In the genomic region with DNA sequence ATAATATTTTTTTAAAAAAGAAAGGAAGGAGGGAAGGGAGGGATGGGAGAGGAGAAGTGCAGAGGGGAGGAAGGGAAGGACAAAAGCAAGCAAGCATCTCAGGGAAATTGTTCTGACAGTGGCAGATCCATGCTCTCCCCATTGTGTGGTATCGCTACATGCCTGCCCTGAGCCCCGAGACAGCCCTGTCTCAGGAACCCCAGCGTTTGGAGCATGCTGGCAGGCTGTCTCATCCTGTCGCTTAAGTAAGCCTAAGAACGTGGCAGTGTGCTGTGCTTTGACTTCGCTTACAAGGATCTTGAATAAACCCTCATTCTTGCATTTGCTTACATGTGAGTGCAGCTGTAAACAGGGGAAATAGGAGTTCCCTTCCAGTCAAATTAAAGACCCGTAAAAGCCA, we compare ENCODE assay signal across 14 mouse cellular contexts.
DNase-seq lines count a peak whose midpoint lies in the region; ATAC-seq and TF ChIP-seq lines count a peak whose summit lies in the region.
"Had no signal": no experiment of that assay in that cellular context is flagged by ENCODE, and none has a peak within 500 bp of the region (broad histone marks: within the 10 kb centered on the region; RNA-seq: fewer than 3 reads in every experiment).

No protein-coding gene starts in this region.

- no peak for TF ChIP-seq POLR2A in lung, adult 2 months (IDR thresholded peaks at IDR 0.05; ENCODE audit: borderline replicate concordance, extremely low read depth, low read depth, low read length)
- TF ChIP-seq POLR2A in small intestine, adult 2 months (IDR thresholded peaks at IDR 0.05; ENCODE audit: low read depth, low read length): no peak

- H3K4me3 ChIP-seq in lung, embryonic 14.5 days (ENCODE audit: low read depth, low read length): no peak overlapping the region
- no peak overlapping the region for H3K4me3 ChIP-seq in lung, adult 2 months (replicated peaks; ENCODE audit: extremely low read depth, low read depth, low read length)
- no peak overlapping the region for H3K4me3 ChIP-seq in hindbrain, postnatal 0 days (ENCODE audit: low read length)
- H3K4me3 ChIP-seq in midbrain, embryonic 13.5 days (replicated peaks): no peak overlapping the region
- H3K4me3 ChIP-seq in small intestine, adult 2 months (ENCODE audit: low read depth, low read length): peak overlapping the region; percentile 19; the same call in 1 of the 2 replicates
- H3K4me3 ChIP-seq: layer of hippocampus, adult 2 months; limb, embryonic 15.5 days had no signal

- H3K27ac ChIP-seq in lung, embryonic 14.5 days (ENCODE audit: low read depth): no peak overlapping the region
- H3K27ac ChIP-seq in hindbrain, postnatal 0 days: peak overlapping the region; percentile 72
- peak overlapping the region; percentile 59 for H3K27ac ChIP-seq in midbrain, embryonic 13.5 days
- peak overlapping the region; percentile 92 for H3K27ac ChIP-seq in small intestine, adult 2 months (ENCODE audit: insufficient read depth, low read depth, low read length)
- H3K27ac ChIP-seq: kidney, postnatal 0 days; layer of hippocampus, adult 2 months; limb, embryonic 15.5 days had no signal

- H3K36me3 ChIP-seq in lung, embryonic 14.5 days (ENCODE audit: insufficient read depth): no peaks in the 10 kb centered on the region
- no peaks in the 10 kb centered on the region for H3K36me3 ChIP-seq in hindbrain, postnatal 0 days (ENCODE audit: insufficient read depth, low read length)
- no peaks in the 10 kb centered on the region for H3K36me3 ChIP-seq in midbrain, embryonic 13.5 days
- peaks cover 5% of the 10 kb centered on the region for H3K36me3 ChIP-seq in small intestine, adult 2 months (ENCODE audit: control insufficient read depth, insufficient read depth, low read length)
- H3K36me3 ChIP-seq: limb, embryonic 15.5 days had no signal

- H3K27me3 ChIP-seq in lung, embryonic 14.5 days (ENCODE audit: insufficient read depth, low read length): no peaks in the 10 kb centered on the region
- no peaks in the 10 kb centered on the region for H3K27me3 ChIP-seq in hindbrain, postnatal 0 days (ENCODE audit: insufficient read depth, low read length)
- peaks cover 5% of the 10 kb centered on the region; the same call in 1 of the 2 replicates for H3K27me3 ChIP-seq in midbrain, embryonic 13.5 days
- no peaks in the 10 kb centered on the region for H3K27me3 ChIP-seq in small intestine, adult 2 months (ENCODE audit: control insufficient read depth, insufficient read depth, low read length)
- H3K27me3 ChIP-seq: limb, embryonic 15.5 days had no signal

- 38% methylated on average over 7 of the region's 7 CpGs for WGBS in lung, embryonic 14.5 days
- WGBS in lung, adult 2 months: 45% methylated on average over 7 of the region's 7 CpGs
- 23% methylated on average over 7 of the region's 7 CpGs for WGBS in hindbrain, postnatal 0 days
- WGBS in midbrain, embryonic 13.5 days: 16% methylated on average over 7 of the region's 7 CpGs
- 76% methylated on average over 7 of the region's 7 CpGs for WGBS in small intestine, adult 2 months

- peak; percentile 15 for DNase-seq in lung, embryonic 14.5 days
- DNase-seq in lung, adult 2 months: no peak
- DNase-seq in hindbrain, postnatal 0 days (ENCODE audit: low spot score): no peak
- no peak for DNase-seq in thymus, postnatal 36 days
- DNase-seq in left cerebral cortex, postnatal 10 days (ENCODE audit: extremely low spot score in 1 of 2, low spot score in 2 of 2): no peak
- no peak for DNase-seq in embryo, embryonic 11 days
- DNase-seq: cerebellum, adult 18-20 months; liver, postnatal 0 days; thymus, adult 2 months had no signal

- no peaks in the 10 kb centered on the region for H3K4me1 ChIP-seq in lung, embryonic 14.5 days (ENCODE audit: insufficient read depth)
- no peaks in the 10 kb centered on the region for H3K4me1 ChIP-seq in lung, adult 2 months (ENCODE audit: control insufficient read depth, insufficient read depth, low read length)
- H3K4me1 ChIP-seq in hindbrain, postnatal 0 days (ENCODE audit: insufficient read depth, low read length): 0 out of 2 replicates have a peak, but pooled peaks cover 3% of the 10 kb centered on the region
- H3K4me1 ChIP-seq in midbrain, embryonic 13.5 days (replicated peaks): peaks cover 41% of the 10 kb centered on the region
- H3K4me1 ChIP-seq in small intestine, adult 2 months (ENCODE audit: control insufficient read depth, insufficient read depth, insufficient read length, low read length): no peaks in the 10 kb centered on the region

- H3K9ac ChIP-seq in lung, embryonic 14.5 days: no peak overlapping the region
- peak overlapping the region; percentile 45; the same call in 1 of the 2 replicates for H3K9ac ChIP-seq in hindbrain, postnatal 0 days (replicated peaks; ENCODE audit: low read length)
- H3K9ac ChIP-seq in midbrain, embryonic 13.5 days (replicated peaks): no peak overlapping the region; the same call in 1 of the 2 replicates
- H3K9ac ChIP-seq: limb, embryonic 15.5 days; liver, postnatal 0 days had no signal

- H3K9me3 ChIP-seq in lung, embryonic 14.5 days (ENCODE audit: low read depth, low read length): no peaks in the 10 kb centered on the region
- H3K9me3 ChIP-seq in hindbrain, postnatal 0 days (ENCODE audit: low read length): no peaks in the 10 kb centered on the region
- no peaks in the 10 kb centered on the region for H3K9me3 ChIP-seq in midbrain, embryonic 13.5 days
- H3K9me3 ChIP-seq: limb, embryonic 15.5 days had no signal

- no peak for TF ChIP-seq CTCF in lung, embryonic 14.5 days (IDR thresholded peaks at IDR 0.05; ENCODE audit: low read depth)
- TF ChIP-seq CTCF in lung, adult 2 months (IDR thresholded peaks at IDR 0.05; ENCODE audit: insufficient read depth, low read length): no peak
- no peak for TF ChIP-seq CTCF in hindbrain, postnatal 0 days (IDR thresholded peaks at IDR 0.05; ENCODE audit: low read depth)
- TF ChIP-seq CTCF in small intestine, adult 2 months (IDR thresholded peaks at IDR 0.05; ENCODE audit: extremely low read depth, insufficient read length, insufficient replicate concordance, low read depth, low read length): no peak

- no peak overlapping the region for H3K4me2 ChIP-seq in lung, embryonic 14.5 days
- peak overlapping the region; percentile 38 for H3K4me2 ChIP-seq in hindbrain, postnatal 0 days (ENCODE audit: low read depth, low read length)
- H3K4me2 ChIP-seq in midbrain, embryonic 13.5 days (replicated peaks): peak overlapping the region; percentile 17; the same call in 1 of the 2 replicates
- H3K4me2 ChIP-seq: limb, embryonic 15.5 days had no signal

- intact Hi-C loops in left cerebral cortex, postnatal 10 days (cut with DNase I): loop anchor here (10.0 kb wide), 1 partner anchor 206 kb away; a partner anchor contains a TSS

- no peak for ATAC-seq in lung, embryonic 14.5 days (ENCODE audit: insufficient read depth)
- peak; percentile 38; the same call in 1 of the 2 replicates for ATAC-seq in hindbrain, postnatal 0 days
- peak; percentile 65 for ATAC-seq in midbrain, embryonic 13.5 days
- ATAC-seq: liver, postnatal 0 days had no signal
